Mouse (Mus musculus): ENCODE measurements around the gene Olfr794.

GRCm38 (mm10) chr10:129612470-129612869 lies 45.0 kb downstream of the Olfr794 start, which contains the start of gene Olfr796:
- TF ChIP-seq POLR2A (IDR thresholded peaks at IDR 0.05; ENCODE audit: low read depth, low read length) = no peak
- TF ChIP-seq CTCF (IDR thresholded peaks at IDR 0.05; ENCODE audit: extremely low read depth, insufficient read length, insufficient replicate concordance, low read depth, low read length) = no peak
